Mouse (Mus musculus) c-Kit-negative CD71-positive TER-119-positive erythroid progenitor cells, embryonic 14.5 days (primary cell): ENCODE measurements around the gene Cd40.
A peak's percentile ranks its signal among the peaks of the same experiment; 100 is the strongest.

Experiments used
- DNase-seq: peaks from one replicate; pipeline ENCODE4 v3.0.0-alpha.2; 2013; ENCODE audit warnings: low read depth, low spot score

Cd40 gene

DNA sequence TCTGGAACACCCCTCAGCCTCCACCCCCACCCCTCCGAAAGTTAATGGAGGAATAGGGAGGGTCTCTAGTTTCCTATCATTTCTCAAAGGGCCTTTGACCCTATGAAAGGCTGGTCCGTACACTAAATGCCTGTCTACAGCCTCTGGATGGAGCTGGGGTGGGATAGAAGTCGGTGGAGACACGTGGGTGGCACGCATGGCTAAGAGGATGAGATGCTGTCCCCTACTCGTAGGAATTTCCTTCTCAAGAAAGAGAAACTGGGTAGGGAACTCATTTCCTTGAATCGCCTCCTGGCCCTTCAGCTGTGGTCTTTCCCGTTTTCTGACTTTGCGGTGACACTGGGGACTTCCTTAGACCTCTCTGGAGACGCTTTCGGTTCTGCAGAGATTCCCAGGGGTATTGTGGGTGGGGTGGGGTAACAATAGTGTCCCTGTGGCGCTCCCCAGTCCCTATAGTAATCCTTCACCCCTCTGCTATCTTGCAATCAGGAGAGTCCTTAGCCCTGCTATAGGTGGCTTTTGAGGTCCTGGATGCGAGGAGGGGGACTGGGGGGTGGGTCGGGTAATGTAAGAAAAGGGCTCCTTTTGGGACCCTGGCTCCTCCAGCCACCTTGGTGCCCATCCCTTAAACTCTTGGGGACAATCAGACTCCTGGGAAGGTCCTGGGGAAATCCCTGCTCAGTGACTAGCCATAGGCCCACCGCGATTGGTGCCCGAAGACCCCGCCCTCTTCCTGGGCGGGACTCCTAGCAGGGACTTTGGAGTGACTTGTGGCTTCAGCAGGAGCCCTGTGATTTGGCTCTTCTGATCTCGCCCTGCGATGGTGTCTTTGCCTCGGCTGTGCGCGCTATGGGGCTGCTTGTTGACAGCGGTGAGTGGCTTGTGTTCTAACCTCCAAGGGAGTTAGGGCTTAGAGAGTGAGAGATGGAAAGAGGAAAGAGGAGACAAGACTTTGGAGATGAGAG is at the start of gene Cd40:
TSS of gene Cd40 (plus strand) at position 740 of the 965 bp plus-strand sequence.
- no peak for DNase-seq

- no peak for DNase-seq
Measured at GRCm38 (mm10) chr2:165006813-165007212, 48.6 kb upstream of the Cd40 start.

DNA sequence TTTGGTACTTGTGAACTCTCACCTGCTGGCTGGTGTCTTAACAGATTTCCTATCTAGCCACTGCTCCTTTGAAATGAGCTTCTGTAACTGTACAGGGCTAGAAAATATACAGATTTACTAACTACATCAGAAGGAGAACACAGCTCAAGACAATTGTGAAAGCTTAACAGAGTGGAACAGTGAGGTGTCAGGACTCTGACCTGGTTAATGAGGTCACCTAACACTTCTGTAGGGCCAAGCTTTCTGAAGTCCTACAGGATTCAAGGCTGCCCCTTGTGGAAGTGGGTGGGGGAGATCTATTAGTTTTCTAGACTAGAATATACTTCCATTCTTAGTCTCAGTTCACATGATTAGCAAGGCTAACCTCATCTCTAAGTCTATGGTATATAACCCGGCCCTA is 47.4 kb upstream of the Cd40 start:
- DNase-seq, result no peak

- DNase-seq, result no peak
Measured at GRCm38 (mm10) chr2:165009161-165009560, 46.3 kb upstream of the Cd40 start.

DNA sequence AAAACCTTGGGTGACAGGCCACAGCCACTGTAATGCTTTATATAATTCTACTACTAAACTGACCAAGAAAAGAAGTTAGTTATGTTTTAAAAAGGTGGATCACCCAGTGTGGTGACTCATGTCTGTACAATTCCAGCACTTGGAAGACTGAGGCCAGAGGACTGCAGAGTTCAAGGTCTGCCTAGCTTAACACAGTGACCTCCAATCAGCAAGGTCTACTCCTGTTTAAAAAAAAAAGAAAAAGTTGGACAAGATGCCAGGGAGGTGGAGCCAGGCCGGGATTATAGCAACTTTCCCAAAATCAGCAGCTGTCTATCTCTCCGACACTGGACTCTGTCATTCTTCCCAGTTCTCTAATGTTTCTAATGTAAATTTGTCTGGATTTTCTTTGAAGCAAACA is 45.8 kb upstream of the Cd40 start:
- DNase-seq, result no peak

DNA sequence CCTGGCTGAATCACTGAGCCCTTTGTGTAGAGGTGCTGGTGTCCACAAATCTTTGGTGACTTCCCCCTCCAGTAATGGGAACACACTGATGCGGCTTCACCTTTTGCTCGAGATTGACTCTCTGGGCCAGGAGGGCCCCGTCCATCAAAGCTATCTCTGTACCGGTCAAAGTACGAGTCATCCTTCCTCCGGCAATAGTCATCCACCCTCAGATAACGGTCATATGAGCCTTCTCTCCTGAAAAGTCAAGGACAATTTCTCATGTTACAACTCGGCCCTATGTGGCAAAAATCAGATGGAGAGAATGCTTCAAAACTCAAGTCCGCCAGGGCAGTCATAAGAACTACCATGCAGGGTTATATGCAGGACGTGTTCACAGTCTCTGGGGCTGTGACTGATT is 45.1 kb upstream of the Cd40 start:
- DNase-seq, result no peak

DNA sequence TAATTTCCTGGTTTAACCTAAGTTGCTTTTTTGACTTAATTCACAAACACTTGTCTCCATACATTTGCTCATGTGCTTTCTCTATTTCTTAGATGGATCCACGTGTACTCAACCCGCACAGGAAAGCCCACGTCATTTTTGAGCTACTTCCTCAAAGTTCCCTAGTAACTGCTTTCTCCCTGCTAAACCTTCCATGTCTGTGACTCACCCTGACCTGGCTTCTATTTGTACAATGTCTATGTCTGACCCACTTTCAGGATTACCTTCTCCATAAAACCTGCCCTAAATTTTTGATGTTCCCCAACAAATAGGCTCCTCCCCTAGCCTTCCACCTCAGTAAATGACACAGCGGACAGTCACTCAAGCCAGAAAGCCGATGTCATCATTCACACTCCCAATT is 40.5 kb upstream of the Cd40 start:
- no peak for DNase-seq

DNA sequence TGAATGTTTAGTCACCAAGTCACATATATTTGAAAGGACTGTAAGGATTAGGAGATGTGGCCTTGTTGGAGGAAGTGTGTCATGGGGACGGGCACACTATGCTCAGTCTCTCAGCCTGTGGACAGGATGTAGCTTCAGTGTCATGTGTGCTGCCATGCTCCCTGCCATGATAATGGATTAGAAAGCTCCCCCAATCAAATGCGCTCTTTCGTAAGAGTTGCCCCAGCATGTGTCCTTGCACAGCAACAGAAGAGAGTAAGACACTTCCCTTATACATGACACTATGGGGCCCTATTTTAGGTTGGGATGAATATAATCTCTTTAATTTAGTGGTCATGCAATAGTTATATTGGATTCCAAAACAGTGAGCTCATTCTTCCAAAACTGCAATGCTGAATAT is 34.9 kb upstream of the Cd40 start:
- no peak for DNase-seq

DNA sequence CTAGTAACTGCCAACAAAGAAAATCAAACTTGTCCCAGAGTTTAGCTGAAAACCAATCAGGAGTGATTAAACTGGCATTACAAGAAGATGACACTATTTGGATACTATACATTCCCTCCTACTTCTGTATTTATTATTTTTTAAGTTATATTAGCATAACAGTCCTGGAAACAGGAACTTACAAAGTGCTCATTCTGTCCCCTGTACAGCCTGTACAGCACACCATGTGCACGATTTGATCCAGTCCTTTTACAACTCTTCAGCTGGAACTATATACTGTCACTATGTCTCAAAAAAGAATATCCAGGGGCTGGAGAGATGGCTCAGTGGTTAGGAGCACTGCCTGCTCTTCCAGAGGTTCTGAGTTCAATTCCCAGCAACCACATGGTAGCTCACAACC is 28.3 kb upstream of the Cd40 start:
- DNase-seq, result no peak

DNA sequence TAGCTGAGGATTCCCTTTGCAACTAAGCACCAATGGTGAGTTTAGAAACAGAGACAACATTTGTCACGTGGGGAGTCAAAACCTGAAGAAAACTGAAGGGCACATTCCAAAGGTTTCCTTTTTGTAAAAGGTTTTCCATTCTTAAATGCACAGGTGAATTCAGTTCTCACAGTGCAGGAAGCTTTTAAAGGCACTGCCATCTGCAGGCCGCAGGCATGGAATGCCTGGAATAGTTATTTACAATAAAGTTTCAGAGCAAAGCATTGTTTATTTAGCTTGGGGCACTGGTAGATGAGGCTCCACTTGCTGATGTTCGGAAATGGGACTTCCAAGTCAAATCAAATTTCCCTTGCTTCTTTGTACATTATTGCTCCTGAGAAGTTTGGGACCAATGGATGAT is 22.9 kb upstream of the Cd40 start:
- DNase-seq, result no peak

DNA sequence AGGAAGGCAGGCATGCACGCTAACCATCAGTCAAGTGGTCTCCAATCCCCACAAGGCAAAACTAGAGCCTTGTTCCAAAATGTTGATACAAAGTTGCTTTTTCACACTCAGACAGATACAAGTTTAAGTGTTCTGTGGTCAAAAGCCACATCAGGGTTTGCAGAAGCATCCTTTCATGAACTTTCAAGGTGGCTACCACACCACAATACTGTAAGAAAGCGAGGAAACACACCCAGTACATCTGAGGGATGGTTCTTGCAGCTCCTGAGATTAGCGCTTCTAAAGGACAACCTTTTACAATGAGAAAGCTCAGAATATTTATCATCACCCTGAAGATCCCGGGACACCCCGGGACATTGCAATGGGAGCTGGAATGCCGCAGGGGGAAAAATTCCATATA is 22.1 kb upstream of the Cd40 start:
- DNase-seq, result peak; percentile 1

DNA sequence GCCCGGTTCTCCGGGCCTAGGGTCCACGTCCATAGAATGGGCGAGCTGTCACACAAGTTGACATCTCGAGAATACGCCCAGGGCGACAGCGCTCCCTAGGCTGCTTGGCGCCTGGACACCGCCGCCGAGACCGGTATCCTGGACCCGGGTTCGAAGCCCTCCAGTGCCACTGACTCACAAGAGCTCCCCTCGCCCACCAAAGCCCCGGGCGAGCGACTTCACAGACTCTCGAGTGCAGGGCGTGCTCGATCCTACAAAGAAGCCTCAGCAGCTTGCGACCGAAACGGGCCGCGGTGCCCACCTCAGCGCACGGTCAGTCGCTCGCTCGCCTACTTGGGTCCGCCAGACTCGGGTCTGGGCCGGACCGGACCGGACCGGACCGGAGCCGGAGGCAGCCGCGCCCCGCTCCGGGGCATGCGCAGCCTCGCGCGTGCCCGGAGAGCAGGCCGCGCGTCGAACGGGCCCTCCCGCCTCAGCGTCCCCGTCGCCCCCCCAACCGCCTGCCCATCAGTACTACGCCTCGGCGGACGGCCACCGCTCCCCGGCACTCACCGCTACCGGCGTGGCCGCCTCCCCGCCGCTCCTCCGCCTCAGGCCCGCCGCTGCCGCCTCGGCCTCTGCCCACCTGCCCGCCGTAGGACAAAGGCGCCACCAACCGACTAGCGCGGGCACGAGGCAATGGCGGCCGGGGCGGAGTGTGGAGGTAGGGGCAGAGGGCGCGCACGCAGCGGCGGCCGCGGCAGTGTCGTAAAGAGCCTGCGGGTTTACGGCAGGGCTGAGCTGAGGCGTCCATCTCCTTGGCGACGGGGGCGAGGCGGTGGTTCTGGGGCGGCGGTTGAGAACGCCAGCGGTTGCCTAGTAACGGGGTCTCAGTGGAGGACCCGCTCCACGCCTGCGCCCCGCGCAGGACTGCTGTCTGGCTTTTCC is 21.0 kb upstream of the Cd40 start, which contains the start of gene Ncoa5:
TSS of gene Ncoa5 (minus strand) at position 737 of the 927 bp plus-strand sequence.
- peak; percentile 82 for DNase-seq

DNA sequence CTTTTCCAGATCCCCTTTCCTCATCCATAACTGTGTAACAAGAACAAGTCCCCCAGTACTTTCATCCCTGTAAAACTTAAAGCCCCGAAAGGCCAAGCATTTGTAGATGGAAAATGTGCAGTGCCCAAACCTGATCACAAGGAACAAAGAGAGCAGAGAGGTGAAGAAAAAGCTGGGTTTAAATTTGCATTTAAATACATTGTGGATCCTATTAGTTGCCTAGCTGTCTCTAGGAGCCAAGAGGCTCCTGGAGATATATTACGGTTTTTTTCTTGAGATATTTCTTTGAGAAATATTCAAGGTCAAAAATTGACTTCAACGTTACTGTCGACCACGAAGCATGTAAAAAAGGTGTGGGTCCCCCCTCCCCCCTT is 20.4 kb upstream of the Cd40 start:
- no peak for DNase-seq

GRCm38 (mm10) chr2:165037415-165037814 is 18.0 kb upstream of the Cd40 start:
- DNase-seq, result no peak

DNA sequence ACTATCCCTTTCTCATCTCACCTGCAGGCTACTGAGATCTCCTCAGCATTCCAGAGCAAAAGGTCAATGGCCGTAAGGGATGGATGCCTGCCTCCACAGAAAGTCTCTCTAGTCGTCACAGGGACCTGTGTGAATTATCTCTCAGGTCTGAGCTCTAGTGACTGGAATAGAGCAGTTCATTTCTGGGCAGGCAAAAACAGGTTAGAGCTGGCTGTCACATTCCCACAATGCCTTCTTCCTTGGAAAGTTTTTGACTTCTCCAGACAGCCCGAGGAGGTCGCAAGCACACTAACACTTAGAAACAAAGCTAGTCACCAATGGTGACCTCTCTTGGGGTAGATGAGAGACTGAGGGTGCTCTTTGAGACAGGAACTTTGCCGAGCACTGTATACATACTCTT is 13.3 kb upstream of the Cd40 start:
- no peak for DNase-seq

- DNase-seq, result no peak
Measured at GRCm38 (mm10) chr2:165043090-165043636, 12.3 kb upstream of the Cd40 start.

DNA sequence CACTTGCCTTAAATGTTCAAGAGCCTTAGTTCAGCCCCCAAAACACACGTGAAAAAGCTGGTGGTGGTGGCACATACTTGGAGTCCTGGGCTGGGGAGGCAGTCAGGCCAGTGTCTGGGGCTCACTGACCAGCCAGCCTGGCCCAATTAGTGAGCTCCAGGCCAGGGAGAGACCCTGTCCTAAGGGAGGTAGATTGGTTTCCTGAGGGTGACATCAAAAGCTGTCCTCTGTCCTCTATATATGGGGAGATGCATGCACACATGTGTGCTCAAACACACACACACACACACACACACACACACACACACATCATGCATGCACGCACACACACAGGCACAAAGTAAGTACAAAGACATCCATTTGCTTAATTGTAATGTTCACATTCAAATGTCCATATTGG is 11.7 kb upstream of the Cd40 start:
- no peak for DNase-seq

DNA sequence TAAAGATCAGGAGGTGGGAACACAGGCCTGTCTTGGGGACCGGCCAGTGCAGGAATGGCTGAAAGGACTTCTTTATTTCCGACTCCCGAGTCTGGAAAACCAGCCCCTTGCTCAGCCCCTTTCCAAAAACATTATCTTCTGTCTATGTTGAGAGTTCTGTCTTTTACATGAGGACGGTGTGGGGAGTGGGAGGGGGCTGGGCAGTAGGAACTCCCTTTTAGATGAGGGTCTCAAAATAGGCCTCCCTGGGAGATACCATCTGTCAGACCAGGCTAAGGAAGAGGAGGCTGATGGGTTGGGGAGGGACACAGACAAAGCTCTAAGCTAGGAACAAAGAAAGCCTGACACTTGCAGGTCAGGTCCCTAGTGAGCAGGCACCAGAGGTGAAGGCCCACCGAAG is 6.4 kb upstream of the Cd40 start:
- no peak for DNase-seq

GRCm38 (mm10) chr2:165050826-165051548 is 4.4 kb upstream of the Cd40 start:
- DNase-seq, result no peak

DNA sequence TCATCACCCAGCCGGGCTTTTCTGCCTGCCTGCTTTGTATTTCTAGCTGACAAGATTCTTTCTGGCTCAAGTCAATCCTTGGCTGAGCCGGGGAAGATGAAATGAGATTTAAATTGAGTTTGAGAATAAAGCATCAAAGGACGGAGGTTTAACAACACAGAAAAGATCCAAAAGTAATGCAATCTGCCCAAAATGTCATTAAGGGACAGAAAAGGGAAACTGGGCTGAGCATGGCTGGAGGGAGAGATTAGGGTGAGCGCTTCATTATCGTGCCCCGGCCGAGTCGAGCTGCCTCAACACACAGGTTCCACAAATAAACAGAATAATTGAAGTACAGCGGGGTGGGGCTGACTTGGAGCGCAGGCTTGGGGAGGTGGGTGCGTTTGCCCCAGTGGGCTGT is 3.9 kb upstream of the Cd40 start:
- no peak for DNase-seq

GRCm38 (mm10) chr2:165055905-165056304 is 478 bp downstream of the Cd40 start:
- DNase-seq, result no peak
